7 mouse cellular contexts compared by ENCODE assay signal in genomic region chr15:99469067-99469466, GRCm38 (mm10). TPM values are rescaled to one million over a fixed set of nuclear protein-coding genes. Genes with fewer than 3 reads are reported as not detected.
DNase-seq lines count a peak whose midpoint lies in the region; ATAC-seq lines count a peak whose summit lies in the region.

No protein-coding gene starts in this region.

- H3K4me3 ChIP-seq in lung, embryonic 16.5 days (ENCODE audit: low read length): no peak overlapping the region

- no peaks in the 10 kb centered on the region for H3K9me3 ChIP-seq in lung, embryonic 16.5 days (ENCODE audit: control insufficient read depth, low read length)

- no peak overlapping the region for H3K27ac ChIP-seq in lung, embryonic 16.5 days (ENCODE audit: low read length)

- WGBS in lung, embryonic 16.5 days: 37% methylated on average over 3 of the region's 3 CpGs

- H3K36me3 ChIP-seq in lung, embryonic 16.5 days (ENCODE audit: control insufficient read depth, insufficient read depth, low read length): peaks cover 6% of the 10 kb centered on the region; the same call in 1 of the 2 replicates

- H3K4me2 ChIP-seq in lung, embryonic 16.5 days (ENCODE audit: low read depth, low read length): no peak overlapping the region

- H3K27me3 ChIP-seq in lung, embryonic 16.5 days (ENCODE audit: control insufficient read depth, insufficient read depth, low read depth, low read length): no peaks in the 10 kb centered on the region

- H3K9ac ChIP-seq in lung, embryonic 16.5 days (ENCODE audit: low read length): no peak overlapping the region

- ATAC-seq in lung, embryonic 16.5 days (ENCODE audit: low read depth): 0 out of 2 replicates have a peak, but pooled peaks have one; percentile 20

- H3K4me1 ChIP-seq in lung, embryonic 16.5 days (replicated peaks; ENCODE audit: control insufficient read depth, insufficient read depth, low read length): peaks cover 5% of the 10 kb centered on the region; the same call in 1 of the 2 replicates

- DNase-seq in 416B (ENCODE audit: low read depth): peak; percentile 93
- peak; percentile 75 to 82 for DNase-seq in CD8-positive naive resting alpha-beta T cell, adult 2 months (ENCODE audit: low read depth in 2 of 2, low spot score in 2 of 2)
- DNase-seq in c-Kit-negative CD71-positive TER-119-positive erythroid progenitor cells, embryonic 14.5 days (ENCODE audit: low read depth, low spot score): peak; percentile 49
- peak; percentile 73 to 78 for DNase-seq in frontal cortex, postnatal 10 days (ENCODE audit: low spot score in 2 of 2)
- DNase-seq in kidney, postnatal 25 days: peak; percentile 83 to 91
- peak; percentile 45 for DNase-seq in right cerebral cortex, postnatal 25 days

RNA-seq across cellular contexts. Expression of gene Bcdin3d, which starts 5.5 kb away (rescaled TPM):
- polyA plus RNA-seq in lung, embryonic 16.5 days (2015; fragmentation: Nextera tagmentation; extraction: Ambion mirVana): 13.4 and 13.7 TPM in 2 replicates

RNA-seq across cellular contexts. Expression of gene Nckap5l, which starts 11.5 kb away (rescaled TPM):
- polyA plus RNA-seq in lung, embryonic 16.5 days (2015; fragmentation: Nextera tagmentation; extraction: Ambion mirVana): 7.5 and 9.5 TPM in 2 replicates

RNA-seq across cellular contexts. Expression of gene Faim2, which starts 58.9 kb away (rescaled TPM):
- 0.93 and 0.94 TPM in 2 replicates for polyA plus RNA-seq in lung, embryonic 16.5 days (2015; fragmentation: Nextera tagmentation; extraction: Ambion mirVana)
